In genomic region chr3:39390442-39390841, GRCm38 (mm10) we compare ENCODE assay signal across 19 mouse cellular contexts.
DNase-seq lines count a peak whose midpoint lies in the region; ATAC-seq and TF ChIP-seq lines count a peak whose summit lies in the region.
"Had no signal": no experiment of that assay in that cellular context is flagged by ENCODE, and none has a peak within 500 bp of the region (broad histone marks: within the 10 kb centered on the region; RNA-seq: fewer than 3 reads in every experiment).

No protein-coding gene starts in this region.

- no peak overlapping the region for H3K4me2 ChIP-seq in kidney, embryonic 16.5 days (replicated peaks; ENCODE audit: low read depth, low read length)
- H3K4me2 ChIP-seq in CH12.LX (ENCODE audit: insufficient read depth, low read depth, poor library complexity, severe bottlenecking), result no peak overlapping the region
- H3K4me2 ChIP-seq in intestine, embryonic 16.5 days (ENCODE audit: low read depth, low read length), result no peak overlapping the region
- H3K4me2 ChIP-seq: embryonic facial prominence, embryonic 12.5 days; hindbrain, embryonic 14.5 days; limb, embryonic 12.5 days had no signal

- in situ Hi-C loops in CH12.LX (cut with MboI; ENCODE audit: low pct_ligation_motif_present, low pct_unique_long_range_greater_than_20kb, low sequenced_read_pairs), result no loop called here

- dilution Hi-C loops in CH12.LX (cut with MboI; ENCODE audit: extremely low pct_ligation_motif_present, extremely low pct_unique_long_range_greater_than_20kb, low sequenced_read_pairs), result no loop called here

- no peaks in the 10 kb centered on the region for H3K79me2 ChIP-seq in CH12.LX (replicated peaks; ENCODE audit: control insufficient read depth, extremely low read depth, insufficient read depth, poor library complexity, severe bottlenecking)

- H3K36me3 ChIP-seq in kidney, embryonic 16.5 days (ENCODE audit: insufficient read depth, low read length), result no peaks in the 10 kb centered on the region
- no peaks in the 10 kb centered on the region for H3K36me3 ChIP-seq in CH12.LX (replicated peaks in 1 of 2; ENCODE audit: control insufficient read depth in 1 of 2, insufficient read depth in 1 of 2, low read length in 1 of 2)
- no peaks in the 10 kb centered on the region for H3K36me3 ChIP-seq in intestine, embryonic 16.5 days (ENCODE audit: control insufficient read depth, insufficient read depth, low read length)
- H3K36me3 ChIP-seq: embryonic facial prominence, embryonic 12.5 days; limb, embryonic 12.5 days had no signal

- H3K4me3 ChIP-seq in kidney, embryonic 16.5 days (ENCODE audit: low read length), result no peak overlapping the region
- H3K4me3 ChIP-seq in CH12.LX (replicated peaks in 1 of 3; ENCODE audit: low read depth in 2 of 3, low read length in 2 of 3, poor library complexity in 1 of 3), result no peak overlapping the region
- H3K4me3 ChIP-seq in intestine, embryonic 16.5 days (ENCODE audit: low read length), result no peak overlapping the region
- H3K4me3 ChIP-seq: embryonic facial prominence, embryonic 12.5 days; limb, embryonic 12.5 days had no signal

- no peak for TF ChIP-seq RAD21 in CH12.LX (IDR thresholded peaks at IDR 0.05; ENCODE audit: low read depth, low read length)

- no peak overlapping the region for H3K9ac ChIP-seq in kidney, embryonic 16.5 days (replicated peaks; ENCODE audit: low read length)
- H3K9ac ChIP-seq in CH12.LX (ENCODE audit: insufficient read depth, low read depth), result no peak overlapping the region
- no peak overlapping the region for H3K9ac ChIP-seq in intestine, embryonic 16.5 days (ENCODE audit: low read depth, low read length)
- H3K9ac ChIP-seq: embryonic facial prominence, embryonic 12.5 days; hindbrain, embryonic 14.5 days; limb, embryonic 12.5 days; liver, postnatal 0 days had no signal

- no peak for TF ChIP-seq EP300 in CH12.LX (IDR thresholded peaks at IDR 0.05; ENCODE audit: low read length)

- H3K27me3 ChIP-seq in kidney, embryonic 16.5 days (ENCODE audit: insufficient read depth, low read length), result no peaks in the 10 kb centered on the region
- no peaks in the 10 kb centered on the region for H3K27me3 ChIP-seq in CH12.LX (replicated peaks)
- H3K27me3 ChIP-seq in intestine, embryonic 16.5 days (replicated peaks; ENCODE audit: control insufficient read depth, insufficient read depth, low read length), result no peaks in the 10 kb centered on the region
- H3K27me3 ChIP-seq: embryonic facial prominence, embryonic 12.5 days; limb, embryonic 12.5 days had no signal

- WGBS in kidney, embryonic 16.5 days, result 12% methylated on average over 9 of the region's 9 CpGs
- 43% methylated on average over 9 of the region's 9 CpGs for WGBS in intestine, embryonic 16.5 days

- peak; percentile 35 for DNase-seq in embryo, embryonic 10 days (ENCODE audit: low spot score)
- no peak for DNase-seq in embryo, embryonic 9.5 days (ENCODE audit: extremely low spot score)
- DNase-seq in kidney, postnatal 36 days, result no peak
- peak; percentile 45 for DNase-seq in CH12.LX (ENCODE audit: extremely low read depth)
- DNase-seq in layer of hippocampus, adult 9-10 months (ENCODE audit: low spot score), result no peak
- DNase-seq: adrenal gland, postnatal 14 days; cerebellum, adult 9-11 months; heart, postnatal 14 days; layer of hippocampus, postnatal 36 days; liver, postnatal 0 days; retina, postnatal 1 day; thymus, postnatal 4 days had no signal

- ATAC-seq in kidney, embryonic 16.5 days (ENCODE audit: low FRiP score, low TSS enrichment), result peak; percentile 70
- peak; percentile 60; the same call in 1 of the 2 replicates for ATAC-seq in intestine, embryonic 16.5 days
- no peak for ATAC-seq in erythroblast, adult 5-6 weeks (replicated peaks; ENCODE audit: low FRiP score, poor library complexity, severe bottlenecking)
- ATAC-seq: liver, postnatal 0 days had no signal

- TF ChIP-seq CTCF in CH12.LX (conservative IDR thresholded peaks at IDR 0.05 in 1 of 2, IDR thresholded peaks at IDR 0.05 in 1 of 2; ENCODE audit: low read depth in 2 of 2, low read length in 2 of 2), result no peak

- no peak overlapping the region for H3K27ac ChIP-seq in kidney, embryonic 16.5 days (ENCODE audit: low read length)
- H3K27ac ChIP-seq in CH12.LX (ENCODE audit: insufficient read depth, low read depth), result no peak overlapping the region
- H3K27ac ChIP-seq in intestine, embryonic 16.5 days (ENCODE audit: low read length), result no peak overlapping the region
- H3K27ac ChIP-seq: embryonic facial prominence, embryonic 12.5 days; hindbrain, embryonic 14.5 days; limb, embryonic 12.5 days; macrophage had no signal

- no peak for TF ChIP-seq POLR2A in CH12.LX (IDR thresholded peaks at IDR 0.05; ENCODE audit: low read depth, low read length)

- H3K9me3 ChIP-seq in kidney, embryonic 16.5 days (ENCODE audit: low read length), result no peaks in the 10 kb centered on the region
- no peaks in the 10 kb centered on the region for H3K9me3 ChIP-seq in CH12.LX (replicated peaks; ENCODE audit: low read length)
- H3K9me3 ChIP-seq in intestine, embryonic 16.5 days (ENCODE audit: control insufficient read depth, low read length), result no peaks in the 10 kb centered on the region
- H3K9me3 ChIP-seq: embryonic facial prominence, embryonic 12.5 days; limb, embryonic 12.5 days had no signal

- H3K4me1 ChIP-seq in kidney, embryonic 16.5 days (ENCODE audit: insufficient read depth, low read length), result peaks cover 9% of the 10 kb centered on the region; the same call in 1 of the 2 replicates
- H3K4me1 ChIP-seq in CH12.LX (ENCODE audit: control insufficient read depth in 1 of 2, insufficient read depth in 2 of 2), result peaks cover 0 to 11% of the 10 kb centered on the region in 2 experiments; a peak in 2 of 4 replicates
- H3K4me1 ChIP-seq in intestine, embryonic 16.5 days (ENCODE audit: control insufficient read depth, insufficient read depth, low read length), result no peaks in the 10 kb centered on the region
- H3K4me1 ChIP-seq: embryonic facial prominence, embryonic 12.5 days had no signal

TF ChIP-seq in CH12.LX, 34 proteins besides CTCF, POLR2A, EP300 and RAD21:
- peak; percentile 40 for TF ChIP-seq BHLHE40 (IDR thresholded peaks at IDR 0.05; ENCODE audit: low read depth, low read length)
- peak; percentile 20; the same call in 1 of the 2 replicates for TF ChIP-seq JUN (IDR thresholded peaks at IDR 0.05; ENCODE audit: insufficient read depth, low read depth, low read length)
- TF ChIP-seq TBP (conservative IDR thresholded peaks at IDR 0.05; ENCODE audit: low read depth, low read length), result no peak
- peak; percentile 65; the same call in 1 of the 2 replicates for TF ChIP-seq MEF2A (IDR thresholded peaks at IDR 0.05; ENCODE audit: borderline replicate concordance, low read depth, low read length)
- peak; percentile 28; the same call in 1 of the 2 replicates for TF ChIP-seq ETS1 (conservative IDR thresholded peaks at IDR 0.05; ENCODE audit: low read depth, low read length)
- TF ChIP-seq ELF1 (IDR thresholded peaks at IDR 0.05; ENCODE audit: low read depth, low read length), result no peak

Comparison
In these comparisons a context has a peak if more than half of its experiments do, and no peak if none do; other contexts are left out.
1. DNase-seq: peak in embryo, embryonic 10 days (single experiment) and CH12.LX (single experiment); none in embryo, embryonic 9.5 days (single experiment), kidney, postnatal 36 days (0 of 2) and layer of hippocampus, adult 9-10 months (single experiment).